Mouse (Mus musculus): ENCODE results near the gene Dnajc6.

DNA sequence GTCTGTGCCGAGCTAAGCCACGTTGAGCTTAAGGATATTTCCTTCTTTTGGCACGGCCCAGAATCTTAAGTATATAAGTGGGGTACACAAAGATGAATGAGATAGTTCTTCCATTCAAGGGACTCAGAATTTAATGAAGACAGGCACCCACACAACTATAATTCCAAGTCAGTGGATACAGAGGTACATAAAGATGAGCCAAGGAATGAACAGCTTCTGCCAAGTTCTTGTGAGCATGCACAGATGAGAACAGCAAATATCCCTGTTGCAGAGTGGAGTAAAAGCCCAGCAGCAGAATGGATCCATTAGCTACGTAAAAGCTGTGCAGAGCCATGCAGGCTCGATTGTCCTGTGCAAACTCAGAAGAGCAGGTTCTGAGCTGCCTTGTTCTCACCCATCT is 128.8 kb downstream of the Dnajc6 start:
- TF ChIP-seq GATA1 (IDR thresholded peaks at IDR 0.05; ENCODE audit: borderline replicate concordance, low read length) (no peak), FLI1 (IDR thresholded peaks at IDR 0.05; ENCODE audit: low read length) (no peak)

Data from megakaryocyte, embryonic 14.5 days (primary cell).